Mouse (Mus musculus) lung, postnatal 10 days (tissue): ENCODE data around the gene Casq2.

Source experiments
- DNase-seq: peaks from one replicate; pipeline ENCODE4 v3.0.0; 2021

Gene Casq2

DNA sequence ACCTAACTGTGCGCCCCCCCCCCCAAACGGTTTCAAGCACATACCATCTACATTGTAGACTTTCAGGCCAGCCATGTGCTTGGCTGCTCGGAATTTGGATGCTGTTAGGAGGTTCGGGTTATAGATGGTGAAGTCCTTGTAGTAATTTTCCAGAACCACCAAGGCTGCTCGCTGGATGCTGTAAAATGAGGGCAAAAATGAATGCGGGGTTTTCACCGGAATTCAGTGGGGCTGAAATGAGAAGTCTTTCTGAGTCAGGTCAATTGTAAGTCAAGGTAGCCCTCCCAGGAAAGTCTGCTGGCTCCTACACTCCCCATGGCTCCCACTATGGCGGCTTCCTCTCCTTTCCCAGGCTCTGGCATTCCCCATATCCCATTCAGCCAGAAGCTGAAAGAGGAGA, 80.6 kb downstream of the Casq2 start:
- DNase-seq: no peak

DNA sequence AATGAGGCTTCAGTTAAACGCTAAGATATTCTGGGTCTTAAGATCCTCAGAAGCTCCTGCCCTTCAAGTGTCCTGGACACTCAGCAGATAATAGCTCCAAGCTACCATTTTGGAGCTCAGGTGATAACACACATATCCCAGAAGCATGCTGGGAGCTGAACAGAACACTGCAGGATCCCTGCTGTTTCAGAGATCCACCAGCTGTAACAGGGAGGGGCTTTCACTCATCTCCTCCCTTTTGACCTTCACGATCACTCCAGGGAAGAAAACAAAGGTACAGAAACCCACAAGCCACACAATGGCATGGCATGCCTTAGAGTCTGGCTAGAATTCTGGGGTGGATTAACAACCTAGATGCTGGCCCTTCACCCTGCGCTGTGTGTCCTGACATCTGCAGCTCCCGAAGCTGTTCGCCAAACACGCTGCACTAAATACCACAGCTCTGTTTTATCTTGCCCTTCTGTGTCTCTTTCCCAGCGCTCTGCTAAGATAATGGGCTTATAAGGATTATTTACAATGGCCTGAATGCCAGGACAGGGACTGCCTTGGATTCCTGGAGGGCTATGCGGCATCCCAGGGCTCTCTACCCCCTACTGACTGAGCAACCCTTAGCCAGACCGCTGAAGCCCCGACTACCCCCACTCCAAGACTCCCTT, 81.5 kb downstream of the Casq2 start:
- no peak for DNase-seq

DNA sequence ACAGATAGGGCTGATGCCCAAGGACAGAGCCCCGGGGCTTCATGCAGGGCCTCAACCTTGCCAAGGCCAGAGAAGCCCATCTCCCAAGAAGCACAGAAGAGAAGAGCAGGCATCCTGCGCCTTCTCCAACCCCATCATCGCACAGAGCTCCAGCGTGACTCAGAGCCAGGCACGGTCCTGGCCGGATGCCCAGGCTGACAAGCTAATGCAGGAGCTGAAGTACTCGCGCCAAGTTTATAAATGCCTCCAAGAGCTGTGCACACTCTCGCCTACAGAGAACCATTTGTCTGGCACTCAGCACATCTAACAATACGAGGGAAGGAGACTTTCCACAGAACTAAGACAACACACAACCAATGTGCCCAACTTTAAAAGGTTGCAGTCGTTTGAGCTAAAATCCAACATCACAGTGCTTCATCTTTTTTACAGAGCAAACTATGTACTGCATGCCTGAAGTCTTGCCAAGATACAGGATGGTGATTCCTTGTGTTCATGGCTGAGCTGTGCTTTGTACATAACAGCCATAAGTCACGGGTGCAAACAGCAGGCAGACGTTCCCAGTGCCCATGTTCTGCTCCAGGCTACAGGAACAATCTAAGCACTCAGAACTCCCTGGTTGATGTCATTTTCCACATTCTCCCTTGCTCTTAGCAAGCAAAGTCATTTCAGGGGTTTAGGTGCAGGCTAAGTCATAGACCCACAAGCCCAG, 83.1 kb downstream of the Casq2 start:
- peak; percentile 94 for DNase-seq

DNA sequence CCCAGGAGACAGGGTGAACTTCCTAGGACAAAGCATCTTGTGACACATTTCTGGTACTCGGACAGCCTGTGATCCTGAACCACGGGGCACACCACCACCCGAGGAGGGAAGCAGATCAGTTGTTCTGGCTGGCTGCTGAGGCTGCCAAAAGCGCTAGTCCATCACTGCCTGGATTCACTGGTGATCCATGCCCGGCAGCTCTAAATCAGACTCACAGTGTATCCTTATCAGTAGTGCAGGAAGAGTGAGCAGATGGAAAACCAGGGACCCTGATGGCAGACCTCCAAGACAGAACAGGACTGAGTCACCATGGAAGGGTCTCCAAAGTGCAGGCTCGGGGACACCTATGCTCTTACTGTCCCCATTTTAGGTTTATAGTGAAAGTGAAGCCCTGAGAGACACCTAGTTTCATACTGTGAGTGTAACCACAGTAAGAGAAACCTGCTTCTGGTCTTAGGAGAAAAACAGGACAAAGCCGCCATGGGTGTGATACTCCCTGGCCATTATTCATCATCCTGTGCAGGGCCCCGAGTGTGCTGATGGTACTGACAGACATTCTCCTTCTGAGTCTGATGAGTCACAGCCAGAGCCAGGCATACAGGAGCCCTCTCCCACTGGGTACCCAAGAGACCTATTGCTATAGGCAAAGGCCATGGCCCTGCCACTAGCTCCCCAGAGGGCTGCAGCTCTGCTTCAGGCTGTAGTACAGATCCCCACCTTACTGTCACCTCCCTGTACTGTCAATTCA, 88.1 kb downstream of the Casq2 start:
- no peak for DNase-seq

DNA sequence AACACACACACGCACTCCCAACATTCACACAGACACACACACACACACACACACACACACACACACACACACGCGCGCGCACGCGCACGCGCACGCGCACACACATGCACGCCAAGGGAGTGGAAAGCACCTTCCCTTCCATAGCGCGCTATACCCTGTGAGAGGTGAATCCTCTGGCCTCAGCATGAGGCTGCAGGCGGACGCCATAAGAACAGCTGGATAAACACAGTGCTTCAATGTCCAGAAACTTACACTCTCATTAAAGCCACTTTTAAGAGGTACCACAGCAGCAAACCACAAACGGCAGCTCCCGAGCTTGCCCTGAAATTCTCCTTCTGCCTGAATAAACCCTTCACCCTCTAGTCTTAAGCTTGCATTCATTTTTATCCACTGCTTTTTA, 89.5 kb downstream of the Casq2 start:
- no peak for DNase-seq

DNA sequence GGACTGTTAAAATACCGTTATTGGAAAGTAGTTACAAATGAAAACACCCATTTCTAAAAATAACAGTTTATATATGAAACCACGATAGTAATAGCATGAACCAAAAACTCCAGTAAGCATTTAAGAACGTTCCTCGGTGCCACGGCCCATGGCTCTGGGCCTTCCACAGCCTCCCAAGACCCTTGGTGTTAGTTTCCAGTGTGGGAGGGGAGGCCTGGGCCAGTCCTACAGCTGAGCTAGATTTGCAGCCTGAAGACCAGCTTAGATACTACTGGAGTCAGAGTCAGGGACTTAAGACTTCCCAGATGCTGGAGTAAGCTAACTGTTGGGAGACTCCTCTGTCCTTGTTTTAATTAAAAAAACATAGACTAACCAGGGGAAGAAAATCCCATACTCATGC, 89.9 kb downstream of the Casq2 start:
- no peak for DNase-seq

- no peak for DNase-seq
Observed at GRCm38 (mm10) chr3:102177837-102178615, 91.8 kb downstream of the Casq2 start.

GRCm38 (mm10) chr3:102179869-102180268, 93.7 kb downstream of the Casq2 start:
- no peak for DNase-seq

GRCm38 (mm10) chr3:102180746-102181145, 94.5 kb downstream of the Casq2 start:
- DNase-seq: no peak

DNA sequence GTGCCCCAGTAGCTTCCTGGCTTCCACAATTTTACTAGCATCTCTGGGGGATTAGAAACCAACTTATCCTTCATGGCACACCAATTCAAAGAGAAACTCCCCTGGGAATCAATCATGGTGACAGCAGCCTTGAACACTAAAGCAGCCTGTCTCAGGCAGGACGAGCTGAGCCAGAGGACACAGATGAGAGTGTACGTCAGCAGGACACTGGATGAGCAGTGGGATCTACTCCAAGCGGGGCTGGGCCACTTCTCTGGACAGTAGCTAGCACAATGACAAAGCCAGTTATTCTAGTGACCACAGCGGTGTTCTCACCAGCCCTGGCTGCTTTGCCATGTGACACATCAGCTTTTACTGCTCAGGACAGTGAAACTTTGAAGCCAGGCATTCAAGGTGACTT, 95.0 kb downstream of the Casq2 start:
- no peak for DNase-seq

GRCm38 (mm10) chr3:102182601-102183000, 96.4 kb downstream of the Casq2 start:
- no peak for DNase-seq

DNA sequence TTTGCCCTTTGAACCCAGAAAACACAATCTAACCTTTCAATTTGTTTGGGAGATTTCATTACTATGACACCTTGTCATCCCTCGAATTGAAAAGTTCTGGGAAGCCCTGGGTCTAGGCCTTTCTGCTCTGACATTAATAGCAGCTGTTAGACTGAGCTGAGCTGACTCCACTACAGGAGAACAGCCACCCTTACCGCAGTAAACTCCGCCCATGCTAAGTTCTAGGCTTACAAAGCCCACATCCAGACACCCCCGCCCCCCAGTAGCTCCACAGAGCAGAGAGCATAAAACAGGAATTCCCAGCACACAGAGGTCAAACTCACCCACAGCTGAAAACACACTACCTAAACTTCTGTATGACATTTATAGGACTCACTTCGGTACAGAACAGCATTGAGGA, 98.5 kb downstream of the Casq2 start:
- no peak for DNase-seq

DNA sequence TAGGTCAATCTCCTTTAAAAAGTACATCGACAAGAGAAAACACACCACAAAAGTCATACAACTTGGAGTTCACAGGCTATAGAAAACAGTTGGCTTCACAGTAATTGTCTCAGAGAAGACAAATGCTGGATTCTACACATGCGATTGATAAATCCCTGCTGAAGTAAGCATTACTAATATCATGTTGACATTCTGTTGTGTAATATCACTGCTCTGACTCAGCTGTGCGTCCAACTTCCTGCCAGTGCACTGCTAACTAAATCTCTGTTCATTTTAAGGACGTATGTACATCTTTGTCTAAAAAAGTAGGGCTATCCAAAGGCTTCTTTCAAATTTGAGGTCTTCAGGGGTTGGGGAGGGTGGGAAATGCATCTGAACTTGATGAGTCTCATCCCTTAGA, 101.2 kb downstream of the Casq2 start:
- DNase-seq: no peak

GRCm38 (mm10) chr3:102188972-102189371, 102.8 kb downstream of the Casq2 start:
- DNase-seq: no peak

DNA sequence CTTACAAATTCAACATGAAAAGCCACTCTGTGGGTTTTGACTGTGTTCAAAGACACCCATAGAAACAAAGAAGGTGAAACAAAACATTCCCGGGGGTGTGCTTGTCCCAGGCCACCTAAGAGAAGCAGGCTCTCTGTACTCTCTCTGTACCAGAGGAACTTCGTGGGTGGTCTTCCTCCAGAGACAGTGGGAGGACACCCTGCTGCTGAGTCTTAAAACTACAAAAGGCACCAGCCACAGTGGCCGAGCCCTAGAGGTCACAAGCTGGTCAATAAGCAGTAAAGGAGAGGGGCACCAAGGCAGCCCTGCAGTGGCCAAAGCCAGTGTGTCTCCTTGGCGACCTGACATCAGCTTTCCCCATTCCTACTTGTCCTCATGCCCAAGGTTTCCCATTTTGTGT, 103.8 kb downstream of the Casq2 start:
- no peak for DNase-seq

DNA sequence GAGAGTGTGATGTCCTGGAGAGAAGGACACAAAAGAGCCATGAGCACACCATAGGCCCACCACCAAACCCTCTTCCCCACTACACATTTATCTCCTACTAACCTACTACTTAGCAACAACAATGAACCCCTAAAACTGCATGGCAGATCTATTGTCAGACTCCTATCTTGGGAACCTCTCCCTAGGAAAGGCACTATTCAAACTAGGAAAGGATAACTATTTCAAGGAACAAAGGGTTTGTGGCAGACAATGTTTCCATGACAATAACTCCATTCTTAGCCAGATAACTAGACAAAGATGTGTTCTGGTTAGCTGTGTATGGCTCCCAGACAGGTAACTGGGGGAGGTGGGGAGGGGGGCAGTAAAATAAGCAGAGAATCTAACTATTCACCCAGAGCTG, 104.4 kb downstream of the Casq2 start:
- no peak for DNase-seq

DNA sequence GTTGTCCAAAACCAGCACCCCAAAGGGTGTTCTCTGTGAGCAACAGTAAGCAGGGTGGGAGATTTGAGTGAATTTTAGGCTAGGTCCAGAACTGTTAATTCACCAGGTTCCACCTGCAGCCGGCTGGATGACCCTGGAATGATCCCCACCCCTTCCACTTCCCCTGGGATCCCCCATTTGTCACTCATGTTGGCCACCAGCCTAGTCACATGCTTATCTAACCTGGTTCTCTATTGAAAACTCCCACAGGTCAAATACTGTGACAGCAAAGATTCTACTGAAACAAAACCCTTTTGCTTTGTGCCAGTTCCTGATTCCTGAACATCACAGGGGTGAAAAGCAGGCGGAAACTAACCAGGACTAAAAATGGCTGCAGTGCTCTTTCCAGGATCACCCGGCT, 105.4 kb downstream of the Casq2 start:
- DNase-seq: no peak

- DNase-seq: peak; percentile 36
Observed at GRCm38 (mm10) chr3:102192621-102193020, 106.4 kb downstream of the Casq2 start.

DNA sequence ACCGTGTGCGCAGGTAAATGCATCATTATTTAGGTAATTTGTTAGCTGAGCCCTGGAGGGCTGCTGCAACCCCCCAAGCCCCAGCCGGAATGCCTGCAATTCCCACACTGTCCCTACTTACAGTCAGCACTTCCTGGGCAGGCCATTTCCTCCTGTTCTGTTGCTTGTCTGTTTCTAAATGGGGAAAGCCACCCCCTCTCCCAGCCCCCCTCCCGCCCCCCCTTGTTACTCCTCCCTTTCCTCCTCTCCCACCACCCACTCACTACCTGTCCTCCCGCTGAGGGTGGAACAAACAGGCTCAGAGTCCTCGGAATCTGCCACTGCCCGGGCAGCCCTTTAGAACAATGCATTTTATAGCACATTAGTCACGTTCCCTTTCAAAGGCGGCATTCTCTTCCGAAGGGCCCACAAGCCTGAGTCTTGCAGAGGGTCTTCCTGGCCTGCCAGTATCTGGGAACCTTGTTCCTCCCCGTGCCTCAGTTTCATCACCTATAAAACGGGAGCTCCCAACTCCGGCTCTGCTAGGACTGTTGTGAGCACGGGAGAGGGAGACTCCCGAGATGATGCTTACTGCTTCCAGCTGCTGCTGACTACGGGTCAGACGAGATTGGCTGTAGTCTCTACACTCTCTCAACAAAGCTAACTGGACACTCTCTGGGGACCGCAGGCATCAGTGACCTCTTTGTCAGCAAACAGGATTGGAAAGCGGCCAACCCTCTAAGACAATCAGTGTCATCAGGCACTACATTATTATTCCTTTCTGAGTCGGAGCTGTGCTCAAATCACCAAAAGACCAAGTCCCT, 107.5 kb downstream of the Casq2 start:
- peak; percentile 42 for DNase-seq

DNA sequence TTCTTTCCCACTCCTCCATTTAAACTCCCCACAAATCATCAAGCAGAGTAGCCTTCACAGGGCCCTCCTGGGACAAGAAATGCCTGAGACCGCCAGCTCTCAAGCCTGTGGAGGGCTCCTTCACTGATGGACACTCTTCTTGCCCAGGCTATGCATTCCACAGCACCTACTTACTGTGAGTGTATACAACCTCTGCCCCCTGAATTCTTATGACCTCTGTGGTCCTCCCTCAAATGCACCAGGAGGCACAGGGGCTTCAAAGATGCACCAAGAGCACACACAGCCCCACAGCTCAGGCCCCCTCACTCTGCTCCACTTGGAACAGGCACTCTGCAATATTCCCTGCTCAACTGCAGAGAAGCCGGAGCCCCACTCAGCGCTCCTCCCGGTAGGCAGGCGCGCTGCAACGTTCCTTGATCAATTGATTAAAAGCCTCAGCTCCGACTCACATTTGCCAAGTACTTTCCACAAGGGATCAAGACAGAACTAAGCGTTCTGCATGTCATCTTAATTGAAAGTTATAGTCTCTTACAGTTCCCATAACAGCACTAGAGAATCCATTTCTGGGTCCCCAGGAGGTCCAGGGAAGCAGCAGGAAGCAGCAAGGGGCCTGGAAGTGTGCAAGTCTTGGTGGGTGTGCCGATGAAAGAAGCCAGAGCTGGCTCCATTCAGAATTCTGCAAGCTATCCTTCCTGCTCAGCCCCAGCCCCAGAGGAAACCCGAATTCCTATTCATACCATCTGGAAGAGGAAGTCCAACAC, 108.3 kb downstream of the Casq2 start:
- DNase-seq: peak; percentile 21

DNA sequence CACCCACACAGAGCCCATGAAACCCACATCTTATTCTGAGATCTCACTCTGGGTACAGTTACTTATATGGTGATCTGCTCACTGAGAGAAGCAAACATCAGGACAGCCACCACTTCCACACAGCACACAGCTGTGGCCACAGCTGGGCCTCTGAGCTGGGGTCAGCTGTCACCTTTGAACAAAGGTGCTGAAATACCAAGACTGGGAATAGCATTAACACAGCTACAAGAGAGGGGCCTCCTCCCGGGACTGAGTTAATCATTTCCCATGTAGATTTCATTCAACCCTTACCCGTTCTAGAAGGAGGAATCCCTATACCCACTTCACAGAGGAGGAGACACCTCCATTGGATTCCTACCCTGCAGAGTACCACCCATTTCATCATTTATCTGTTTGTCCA, 109.5 kb downstream of the Casq2 start:
- DNase-seq: no peak
